Mouse (Mus musculus) kidney, postnatal 36 days (tissue): ENCODE results near the gene Dera.

Experiments
- DNase-seq, 2 experiments: peaks; one replicate each; pipeline ENCODE4 v3.0.0; 2021 to 2022; ENCODE audit warnings: mixed read lengths in 2 of 2

Gene Dera

GRCm38 (mm10) chr6:137901255-137901654, 146.9 kb downstream of the Dera start:
- DNase-seq, result no peak
